Mouse (Mus musculus): ENCODE measurements around the gene Zfp748. TPM values are rescaled to one million over a fixed set of nuclear protein-coding genes. Genes with fewer than 3 reads are reported as not detected.
A peak's percentile ranks its signal among the peaks of the same experiment; 100 is the strongest.

Gene Zfp748
- polyA plus RNA-seq, 1 experiment: 7.0 TPM

GRCm38 (mm10) chr13:67500084-67500719, 53.4 kb downstream of the Zfp748 start, which contains the start of gene Zfp58:
Gene Zfp58 (minus strand): TSS chr13:67500555.
- DNase-seq: peak; percentile 83 to 89
- under 1% methylated on average over 22 of the region's 22 CpGs for WGBS
- Histone ChIP-seq H3K27ac (ENCODE audit: insufficient read depth, low read length) (no peak within 1 kb of the TSS), H3K4me1 (ENCODE audit: control insufficient read depth, insufficient read depth, low read length) (peaks cover 6% of the 10 kb centered on the region; the same call in 1 of the 2 replicates), H3K4me3 (replicated peaks; ENCODE audit: insufficient read depth, low read depth, low read length) (peak within 1 kb of the TSS; percentile 74), H3K27me3 (ENCODE audit: control insufficient read depth, insufficient read depth, low read length) (no peaks in the 10 kb centered on the region)
- no peak for TF ChIP-seq CTCF (IDR thresholded peaks at IDR 0.05; ENCODE audit: borderline replicate concordance, insufficient read depth, low read depth, low read length)
- TF ChIP-seq POLR2A (IDR thresholded peaks at IDR 0.05; ENCODE audit: borderline replicate concordance, insufficient read depth, low read length): peak; percentile 34; the same call in 1 of the 2 replicates

DNA sequence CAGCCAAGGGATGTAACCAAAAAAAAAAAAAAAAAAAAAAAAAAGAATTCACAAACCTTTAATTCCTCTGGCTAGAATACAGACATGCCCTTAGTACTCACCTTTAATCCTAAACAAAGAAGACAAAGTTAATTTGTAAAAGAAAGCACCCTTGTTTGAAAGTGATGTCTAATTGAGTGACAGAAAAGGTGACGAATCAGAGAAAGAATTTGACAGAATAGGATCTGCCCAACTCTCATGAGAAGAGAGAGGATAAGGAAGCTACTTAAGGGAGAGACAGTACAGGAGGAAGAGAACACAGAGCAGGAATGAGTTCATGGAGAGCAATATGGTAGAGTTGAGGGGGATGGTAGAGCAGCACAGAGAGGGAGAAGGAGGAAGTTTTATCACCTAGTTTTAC, 58.0 kb downstream of the Zfp748 start:
- Histone ChIP-seq H3K27me3 (ENCODE audit: control insufficient read depth, insufficient read depth, low read length) (no peaks in the 10 kb centered on the region), H3K27ac (ENCODE audit: insufficient read depth, low read length) (no peak overlapping the region), H3K4me1 (ENCODE audit: control insufficient read depth, insufficient read depth, low read length) (peaks cover 6% of the 10 kb centered on the region; the same call in 1 of the 2 replicates), H3K4me3 (replicated peaks; ENCODE audit: insufficient read depth, low read depth, low read length) (no peak overlapping the region)
- 93% methylated on average over 1 of the region's 1 CpGs for WGBS
- DNase-seq: no peak
- TF ChIP-seq POLR2A (IDR thresholded peaks at IDR 0.05; ENCODE audit: borderline replicate concordance, insufficient read depth, low read length) (no peak), CTCF (IDR thresholded peaks at IDR 0.05; ENCODE audit: borderline replicate concordance, insufficient read depth, low read depth, low read length) (no peak)

Other genes with a start within 250 kb of the Zfp748 start
- gene Zfp457, start 247.3 kb downstream of the Zfp748 start, polyA plus RNA-seq (2012; rRNA removed): 2.9 and 3.4 TPM in 2 replicates
- 2.3 and 2.4 TPM in 2 replicates for gene Zfp595, start 221.3 kb downstream of the Zfp748 start, polyA plus RNA-seq (2012; rRNA removed)
- gene Gm28044, start 193.3 kb downstream of the Zfp748 start, polyA plus RNA-seq (2012; rRNA removed): 0.43 TPM in 1 of 2 replicates, not detected in the other
- gene Zfp953, start 193.2 kb downstream of the Zfp748 start, polyA plus RNA-seq (2012; rRNA removed): 0.44 and 0.59 TPM in 2 replicates
- not detected in 2 replicates for gene Gm28041, start 178.1 kb downstream of the Zfp748 start, polyA plus RNA-seq (2012; rRNA removed)
- gene Zfp456, start 178.0 kb downstream of the Zfp748 start, polyA plus RNA-seq (2012; rRNA removed): 0.30 and 0.77 TPM in 2 replicates
- gene Zfp429, start 154.0 kb downstream of the Zfp748 start, polyA plus RNA-seq (2012; rRNA removed): 2.9 and 3.2 TPM in 2 replicates
- 0.97 and 1.0 TPM in 2 replicates for gene Zfp459, start 132.4 kb downstream of the Zfp748 start, polyA plus RNA-seq (2012; rRNA removed)
- gene Zfp874a, start 102.2 kb downstream of the Zfp748 start, polyA plus RNA-seq (2012; rRNA removed): 7.4 and 8.4 TPM in 2 replicates
- 10.0 and 12.6 TPM in 2 replicates for gene Zfp874b, start 69.6 kb downstream of the Zfp748 start, polyA plus RNA-seq (2012; rRNA removed)
- 7.1 and 7.7 TPM in 2 replicates for gene Zfp58, start 53.3 kb downstream of the Zfp748 start, polyA plus RNA-seq (2012; rRNA removed)
- gene Gm26965, start 27.7 kb downstream of the Zfp748 start, polyA plus RNA-seq (2012; rRNA removed): not detected in 2 replicates
- 27.9 and 29.0 TPM in 2 replicates for gene Zfp87, start 27.7 kb downstream of the Zfp748 start, polyA plus RNA-seq (2012; rRNA removed)
- gene Zfp729b, start 55.9 kb upstream of the Zfp748 start, polyA plus RNA-seq (2012; rRNA removed): 3.8 TPM in 2 replicates
- not detected in 2 replicates for gene Gm49345, start 83.9 kb upstream of the Zfp748 start, polyA plus RNA-seq (2012; rRNA removed)
- gene Zfp729a, start 84.0 kb upstream of the Zfp748 start, polyA plus RNA-seq (2012; rRNA removed): 4.2 and 5.1 TPM in 2 replicates
- gene Zfp738, start 133.2 kb upstream of the Zfp748 start, polyA plus RNA-seq (2012; rRNA removed): 11.5 and 13.5 TPM in 2 replicates
- 4.4 and 4.9 TPM in 2 replicates for gene Zfp65, start 175.3 kb upstream of the Zfp748 start, polyA plus RNA-seq (2012; rRNA removed)
- gene Zfp85, start 201.4 kb upstream of the Zfp748 start, polyA plus RNA-seq (2012; rRNA removed): 4.0 and 5.0 TPM in 2 replicates
- 2.8 and 3.3 TPM in 2 replicates for gene Zfp493, start 225.9 kb upstream of the Zfp748 start, polyA plus RNA-seq (2012; rRNA removed)

Data from cerebellum, adult 2 months (tissue).